Mouse (Mus musculus) heart, embryonic 15.5 days (tissue): Measurements from ENCODE around the gene Ube2e2. TPM values are rescaled to one million over a fixed set of nuclear protein-coding genes. Genes with fewer than 3 reads are reported as not detected.
"Not testable (repeated sequence)": the region's sequence is repeated elsewhere in the genome, so short reads cannot be mapped to it uniquely, and the experiment has no call there.

Experiments used
- ATAC-seq: fragments of 200-750 bp; cut with Nextera tagmentation; replicated peaks from 2 replicates; pipeline ENCODE4 v1.8.0; 2017; ENCODE audit warnings: low read depth, moderate TSS enrichment; ENCODE audit not compliant: insufficient number of reproducible peaks, insufficient read depth, low FRiP score
- H3K27ac ChIP-seq: fragments of 300-500 bp; sonication (generic); 2 replicates; pipeline ENCODE4 v1.5.1; 2015; ENCODE audit warnings: mild to moderate bottlenecking, inconsistent platforms
- H3K27me3 ChIP-seq: fragments of 300-500 bp; sonication (generic); 2 replicates; pipeline ENCODE4 v1.6.1; 2015; ENCODE audit warnings: inconsistent platforms
- H3K36me3 ChIP-seq: fragments of 300-500 bp; sonication (generic); 2 replicates; pipeline ENCODE4 v1.6.1; 2015; ENCODE audit warnings: mild to moderate bottlenecking, inconsistent platforms
- H3K4me1 ChIP-seq: fragments of 300-500 bp; sonication (generic); replicated peaks from 2 replicates; pipeline ENCODE4 v1.6.1; 2015; ENCODE audit warnings: inconsistent platforms
- H3K4me2 ChIP-seq: fragments of 300-500 bp; sonication (generic); 2 replicates; pipeline ENCODE4 v1.6.1; 2015; ENCODE audit warnings: inconsistent platforms, mild to moderate bottlenecking, moderate library complexity
- H3K4me3 ChIP-seq: fragments of 300-500 bp; sonication (generic); 2 replicates; pipeline ENCODE4 v1.5.1; 2015; ENCODE audit warnings: mild to moderate bottlenecking, inconsistent platforms
- H3K9ac ChIP-seq: fragments of 300-500 bp; sonication (generic); 2 replicates; pipeline ENCODE4 v1.6.1; 2015; ENCODE audit warnings: mild to moderate bottlenecking, inconsistent platforms
- H3K9me3 ChIP-seq: fragments of 300-500 bp; sonication (generic); replicated peaks from 2 replicates; pipeline ENCODE4 v1.6.1; 2016; ENCODE audit warnings: inconsistent platforms
- WGBS: fragments of 180-500 bp; shearing (Covaris S2); methylation state at CpG from one replicate; pipeline ENCODE4 v1.1.7; 2015; ENCODE audit warnings: mixed read lengths; 5-methylcytosine and 5-hydroxymethylcytosine counted together
- polyA plus RNA-seq: library from polyadenylated mRNA; unstranded; fragments of >200 nt; fragmentation: Nextera tagmentation; extraction: Ambion mirVana; gene quantifications from 2 replicates; pipeline ENCODE4 v1.2.1, GENCODE M21; 2015

Gene Ube2e2
- polyA plus RNA-seq, 1 experiment from 2014 or later, result 40.8 TPM

GRCm38 (mm10) chr14:18547541-18547940 lies 346.5 kb downstream of the Ube2e2 start:
- Histone ChIP-seq H3K4me2 (no peak overlapping the region), H3K4me3 (no peak overlapping the region)
- no peak for ATAC-seq

DNA sequence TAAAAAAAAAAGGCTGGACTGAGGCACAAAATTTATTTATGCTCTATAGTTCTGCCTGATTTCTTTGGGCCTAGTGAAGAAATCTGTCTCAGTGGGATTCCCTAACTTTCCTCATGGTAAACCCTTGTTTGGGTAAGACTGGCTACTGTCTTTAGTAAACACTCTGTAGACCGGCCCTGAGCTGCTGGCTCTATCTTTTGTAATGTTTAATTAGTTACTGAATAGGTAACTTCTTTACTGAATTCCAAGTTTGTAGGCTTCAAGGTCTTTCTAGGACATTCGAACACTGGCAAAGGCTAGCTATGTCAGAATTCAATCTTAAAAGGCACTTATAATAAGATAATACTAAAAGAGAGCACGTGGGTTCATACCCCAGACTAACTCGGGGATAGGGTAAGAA lies 355.0 kb downstream of the Ube2e2 start:
- not testable (repeated sequence) for H3K27ac ChIP-seq, ATAC-seq, H3K36me3 ChIP-seq, H3K4me3 ChIP-seq, H3K27me3 ChIP-seq, H3K4me2 ChIP-seq, H3K9me3 ChIP-seq, H3K4me1 ChIP-seq, H3K9ac ChIP-seq
- 77% methylated on average over 4 of the region's 4 CpGs for WGBS

More at GRCm38 (mm10) chr14:18547541-18547940, 346.5 kb downstream of the Ube2e2 start:
- WGBS, result 73% methylated on average over 5 of the region's 5 CpGs
- H3K4me1 ChIP-seq, result no peaks in the 10 kb centered on the region
- no peak overlapping the region for H3K27ac ChIP-seq
- H3K27me3 ChIP-seq, result no peaks in the 10 kb centered on the region
- H3K36me3 ChIP-seq, result no peaks in the 10 kb centered on the region
- H3K9me3 ChIP-seq, result no peaks in the 10 kb centered on the region
- H3K9ac ChIP-seq, result no peak overlapping the region

- Histone ChIP-seq H3K4me3 (no peak overlapping the region), H3K27ac (no peak overlapping the region), H3K4me1 (no peaks in the 10 kb centered on the region), H3K27me3 (no peaks in the 10 kb centered on the region), H3K9ac (no peak overlapping the region), H3K36me3 (no peaks in the 10 kb centered on the region), H3K9me3 (no peaks in the 10 kb centered on the region), H3K4me2 (no peak overlapping the region)
- ATAC-seq, result no peak
- WGBS, result 64% methylated on average over 2 of the region's 2 CpGs
Observed at GRCm38 (mm10) chr14:18530899-18531298, 363.2 kb downstream of the Ube2e2 start.

GRCm38 (mm10) chr14:18530496-18530895 lies 363.6 kb downstream of the Ube2e2 start:
- Histone ChIP-seq H3K27me3 (no peaks in the 10 kb centered on the region), H3K27ac (no peak overlapping the region), H3K9ac (no peak overlapping the region), H3K4me1 (no peaks in the 10 kb centered on the region), H3K36me3 (no peaks in the 10 kb centered on the region), H3K9me3 (no peaks in the 10 kb centered on the region), H3K4me3 (no peak overlapping the region), H3K4me2 (no peak overlapping the region)
- ATAC-seq, result no peak
- 58% methylated on average over 4 of the region's 4 CpGs for WGBS
